Mouse (Mus musculus): Measurements from ENCODE around the gene Ankrd55. TPM values are rescaled to one million over a fixed set of nuclear protein-coding genes. Genes with fewer than 3 reads are reported as not detected.

Ankrd55 gene
- total RNA-seq, 1 experiment: 0.18 TPM

DNA sequence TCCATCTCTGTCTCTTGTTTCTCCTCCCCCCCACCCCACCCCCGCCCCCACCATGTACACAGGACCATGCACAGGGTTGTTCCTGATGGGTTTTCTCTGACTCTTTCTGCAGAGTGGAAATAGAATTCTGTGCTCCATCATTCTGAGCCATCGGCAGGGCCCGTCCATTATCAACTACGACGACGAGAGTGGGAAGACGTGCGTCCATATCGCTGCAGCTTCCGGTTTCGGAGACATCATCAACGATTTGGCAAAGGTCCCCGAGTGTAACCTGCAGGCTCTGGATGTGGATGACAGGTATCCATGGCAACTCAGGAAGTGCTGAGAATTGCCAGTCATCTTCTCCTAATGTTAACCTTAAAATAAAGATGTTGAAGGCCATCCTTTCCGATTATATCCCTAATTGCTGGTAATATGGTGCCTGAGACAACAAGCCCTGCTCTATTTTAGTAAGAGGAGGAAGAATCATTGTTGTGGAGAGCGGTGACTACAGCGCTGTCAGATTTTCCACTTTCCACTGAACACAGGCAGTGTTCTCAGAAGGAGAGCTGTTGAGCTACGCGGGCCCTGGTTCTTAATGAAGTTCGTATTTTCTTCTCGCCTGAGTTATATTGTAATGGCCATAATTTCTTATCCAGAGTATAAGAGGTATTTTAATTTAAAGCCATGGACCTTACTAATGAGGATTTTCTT is 67.7 kb downstream of the Ankrd55 start:
- DNase-seq (ENCODE audit: low read depth, low spot score): no peak
- no peaks in the 10 kb centered on the region for H3K9me3 ChIP-seq (ENCODE audit: control insufficient read depth, insufficient read depth, low read depth, low read length)
- TF ChIP-seq ZC3H11A (IDR thresholded peaks at IDR 0.05; ENCODE audit: borderline replicate concordance, low read depth, low read length): no peak
- TF ChIP-seq MAFK (IDR thresholded peaks at IDR 0.05; ENCODE audit: insufficient read depth, low read depth, low read length): no peak
- no peak for TF ChIP-seq HCFC1 (IDR thresholded peaks at IDR 0.05; ENCODE audit: borderline replicate concordance, insufficient read depth, low read length)
- TF ChIP-seq ZNF384 (IDR thresholded peaks at IDR 0.05; ENCODE audit: low read depth, low read length): no peak
- no peak for TF ChIP-seq CHD2 (IDR thresholded peaks at IDR 0.05; ENCODE audit: low read depth, low read length)
- no peak overlapping the region for H3K4me3 ChIP-seq (ENCODE audit: insufficient read depth in 1 of 2, low read depth in 1 of 2, low read length in 2 of 2, poor library complexity in 1 of 2, severe bottlenecking in 1 of 2)
- no peak overlapping the region for H3K9ac ChIP-seq (ENCODE audit: insufficient read depth, low read depth, low read length, poor library complexity, severe bottlenecking)
- H3K36me3 ChIP-seq (ENCODE audit: control insufficient read depth, insufficient read depth, low read length, poor library complexity, severe bottlenecking): no peaks in the 10 kb centered on the region
- in situ Hi-C loops (cut with MboI; ENCODE audit: low sequenced_read_pairs in 2 of 2, unreplicated experiment in 2 of 2): no loop called here
- H3K4me1 ChIP-seq (ENCODE audit: control insufficient read depth in 2 of 2, insufficient read depth in 2 of 2, low read length in 2 of 2, poor library complexity in 1 of 2): peaks cover 4 to 10% of the 10 kb centered on the region in 2 experiments; a peak in 3 of 4 replicates
- no peak overlapping the region for H3K27ac ChIP-seq (ENCODE audit: insufficient read depth, low read depth, low read length, poor library complexity, severe bottlenecking)

GRCm38 (mm10) chr13:112361575-112361974 is 73.3 kb downstream of the Ankrd55 start:
- TF ChIP-seq HCFC1 (IDR thresholded peaks at IDR 0.05; ENCODE audit: borderline replicate concordance, insufficient read depth, low read length): no peak
- TF ChIP-seq CHD2 (IDR thresholded peaks at IDR 0.05; ENCODE audit: low read depth, low read length): no peak
- no peak for TF ChIP-seq MAFK (IDR thresholded peaks at IDR 0.05; ENCODE audit: insufficient read depth, low read depth, low read length)
- TF ChIP-seq ZNF384 (IDR thresholded peaks at IDR 0.05; ENCODE audit: low read depth, low read length): no peak
- no peak for TF ChIP-seq ZC3H11A (IDR thresholded peaks at IDR 0.05; ENCODE audit: borderline replicate concordance, low read depth, low read length)
- no peaks in the 10 kb centered on the region for H3K9me3 ChIP-seq (ENCODE audit: control insufficient read depth, insufficient read depth, low read depth, low read length)
- H3K4me3 ChIP-seq (ENCODE audit: insufficient read depth in 1 of 2, low read depth in 1 of 2, low read length in 2 of 2, poor library complexity in 1 of 2, severe bottlenecking in 1 of 2): no peak overlapping the region
- no peaks in the 10 kb centered on the region for H3K36me3 ChIP-seq (ENCODE audit: control insufficient read depth, insufficient read depth, low read length, poor library complexity, severe bottlenecking)
- DNase-seq (ENCODE audit: low read depth, low spot score): no peak
- no peak overlapping the region for H3K9ac ChIP-seq (ENCODE audit: insufficient read depth, low read depth, low read length, poor library complexity, severe bottlenecking)
- H3K27ac ChIP-seq (ENCODE audit: insufficient read depth, low read depth, low read length, poor library complexity, severe bottlenecking): no peak overlapping the region
- in situ Hi-C loops (cut with MboI; ENCODE audit: low sequenced_read_pairs in 2 of 2, unreplicated experiment in 2 of 2): no loop called here
- peaks cover 2 to 9% of the 10 kb centered on the region in 2 experiments; a peak in 3 of 4 replicates for H3K4me1 ChIP-seq (ENCODE audit: control insufficient read depth in 2 of 2, insufficient read depth in 2 of 2, low read length in 2 of 2, poor library complexity in 1 of 2)

- Histone ChIP-seq H3K4me3 (ENCODE audit: insufficient read depth in 1 of 2, low read depth in 1 of 2, low read length in 2 of 2, poor library complexity in 1 of 2, severe bottlenecking in 1 of 2) (no peak overlapping the region), H3K4me1 (ENCODE audit: control insufficient read depth in 2 of 2, insufficient read depth in 2 of 2, low read length in 2 of 2, poor library complexity in 1 of 2) (peaks cover 2 to 9% of the 10 kb centered on the region in 2 experiments; a peak in 3 of 4 replicates), H3K9me3 (ENCODE audit: control insufficient read depth, insufficient read depth, low read depth, low read length) (no peaks in the 10 kb centered on the region), H3K9ac (ENCODE audit: insufficient read depth, low read depth, low read length, poor library complexity, severe bottlenecking) (no peak overlapping the region), H3K27ac (ENCODE audit: insufficient read depth, low read depth, low read length, poor library complexity, severe bottlenecking) (no peak overlapping the region), H3K36me3 (ENCODE audit: control insufficient read depth, insufficient read depth, low read length, poor library complexity, severe bottlenecking) (no peaks in the 10 kb centered on the region)
- DNase-seq (ENCODE audit: low read depth, low spot score): no peak
- no peak for TF ChIP-seq HCFC1 (IDR thresholded peaks at IDR 0.05; ENCODE audit: borderline replicate concordance, insufficient read depth, low read length)
- TF ChIP-seq CHD2 (IDR thresholded peaks at IDR 0.05; ENCODE audit: low read depth, low read length): no peak
- TF ChIP-seq ZC3H11A (IDR thresholded peaks at IDR 0.05; ENCODE audit: borderline replicate concordance, low read depth, low read length): no peak
- no peak for TF ChIP-seq MAFK (IDR thresholded peaks at IDR 0.05; ENCODE audit: insufficient read depth, low read depth, low read length)
- no peak for TF ChIP-seq ZNF384 (IDR thresholded peaks at IDR 0.05; ENCODE audit: low read depth, low read length)
- in situ Hi-C loops (cut with MboI; ENCODE audit: low sequenced_read_pairs in 2 of 2, unreplicated experiment in 2 of 2): no loop called here
Measured at GRCm38 (mm10) chr13:112363218-112363617, 75.0 kb downstream of the Ankrd55 start.

DNA sequence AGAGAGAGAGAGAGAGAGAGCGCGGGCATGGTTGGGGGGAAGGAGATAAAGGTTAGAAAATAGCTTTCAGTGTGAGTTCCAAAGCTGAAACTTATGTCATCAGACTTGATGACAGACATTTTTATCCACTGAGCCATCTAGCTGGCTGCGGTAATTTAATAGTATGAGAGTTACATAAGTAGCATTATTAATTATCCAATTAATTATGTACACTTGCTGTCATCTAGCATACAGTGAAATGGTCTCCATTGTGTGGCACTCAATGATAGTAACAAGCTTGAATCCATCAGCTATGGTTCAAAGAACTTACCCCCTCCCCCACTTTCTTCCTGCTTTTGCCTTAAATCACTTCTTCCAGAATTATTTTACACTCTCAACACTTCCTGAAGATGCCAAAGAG is 75.5 kb downstream of the Ankrd55 start:
- H3K27ac ChIP-seq (ENCODE audit: insufficient read depth, low read depth, low read length, poor library complexity, severe bottlenecking): no peak overlapping the region
- no peak for DNase-seq (ENCODE audit: low read depth, low spot score)
- in situ Hi-C loops (cut with MboI; ENCODE audit: low sequenced_read_pairs in 2 of 2, unreplicated experiment in 2 of 2): no loop called here
- peaks cover 2 to 9% of the 10 kb centered on the region in 2 experiments; a peak in 3 of 4 replicates for H3K4me1 ChIP-seq (ENCODE audit: control insufficient read depth in 2 of 2, insufficient read depth in 2 of 2, low read length in 2 of 2, poor library complexity in 1 of 2)
- H3K36me3 ChIP-seq (ENCODE audit: control insufficient read depth, insufficient read depth, low read length, poor library complexity, severe bottlenecking): no peaks in the 10 kb centered on the region
- H3K9ac ChIP-seq (ENCODE audit: insufficient read depth, low read depth, low read length, poor library complexity, severe bottlenecking): no peak overlapping the region
- no peak for TF ChIP-seq HCFC1 (IDR thresholded peaks at IDR 0.05; ENCODE audit: borderline replicate concordance, insufficient read depth, low read length)
- no peak for TF ChIP-seq ZNF384 (IDR thresholded peaks at IDR 0.05; ENCODE audit: low read depth, low read length)
- H3K4me3 ChIP-seq (ENCODE audit: insufficient read depth in 1 of 2, low read depth in 1 of 2, low read length in 2 of 2, poor library complexity in 1 of 2, severe bottlenecking in 1 of 2): no peak overlapping the region
- H3K9me3 ChIP-seq (ENCODE audit: control insufficient read depth, insufficient read depth, low read depth, low read length): no peaks in the 10 kb centered on the region
